Mouse (Mus musculus) lung, postnatal 4 days (tissue): ENCODE results near the gene Wnk2.

Source experiments
- DNase-seq, 2 experiments: peaks; one replicate each; pipeline ENCODE4 v3.0.0; 2021

Gene Wnk2

DNA sequence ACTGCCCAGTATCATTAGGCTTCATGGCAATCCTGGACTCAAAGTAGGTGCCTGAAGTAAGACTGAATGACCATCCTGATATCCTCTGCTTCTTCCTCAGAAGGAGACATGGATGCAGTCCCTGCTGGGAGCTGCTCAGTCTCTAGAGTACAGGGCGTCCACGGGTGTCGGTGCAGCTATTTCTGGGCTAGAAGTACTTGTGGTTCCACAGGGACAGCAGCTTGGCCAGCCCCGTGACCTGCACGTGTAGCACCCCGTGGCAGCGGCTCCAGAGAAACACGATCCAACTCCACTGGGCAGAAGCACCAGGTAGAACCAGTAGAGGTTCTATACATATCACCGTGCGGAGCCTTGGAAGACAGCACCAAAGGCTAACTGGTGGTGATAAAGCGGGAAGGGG is 13.3 kb downstream of the Wnk2 start:
- DNase-seq = no peak

DNA sequence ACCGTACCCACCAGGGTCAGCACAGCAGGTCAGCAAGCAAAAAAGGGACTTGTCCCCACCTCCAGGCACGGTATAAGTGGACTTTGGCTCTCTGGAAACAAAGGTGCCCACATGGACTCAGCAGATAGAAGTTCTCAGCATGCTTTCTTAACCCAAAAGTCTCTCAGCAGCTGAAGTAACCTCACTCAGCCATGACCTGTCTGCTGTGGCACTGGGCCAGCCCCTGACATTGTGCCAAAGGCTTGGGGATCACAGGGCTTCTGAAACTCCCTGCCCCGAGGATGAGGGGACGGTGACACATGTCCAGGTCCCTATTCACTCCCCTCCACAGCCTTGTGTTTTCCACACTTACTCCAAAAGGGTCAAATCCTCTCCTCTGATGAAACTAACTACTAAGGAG is 14.7 kb downstream of the Wnk2 start:
- DNase-seq = no peak

DNA sequence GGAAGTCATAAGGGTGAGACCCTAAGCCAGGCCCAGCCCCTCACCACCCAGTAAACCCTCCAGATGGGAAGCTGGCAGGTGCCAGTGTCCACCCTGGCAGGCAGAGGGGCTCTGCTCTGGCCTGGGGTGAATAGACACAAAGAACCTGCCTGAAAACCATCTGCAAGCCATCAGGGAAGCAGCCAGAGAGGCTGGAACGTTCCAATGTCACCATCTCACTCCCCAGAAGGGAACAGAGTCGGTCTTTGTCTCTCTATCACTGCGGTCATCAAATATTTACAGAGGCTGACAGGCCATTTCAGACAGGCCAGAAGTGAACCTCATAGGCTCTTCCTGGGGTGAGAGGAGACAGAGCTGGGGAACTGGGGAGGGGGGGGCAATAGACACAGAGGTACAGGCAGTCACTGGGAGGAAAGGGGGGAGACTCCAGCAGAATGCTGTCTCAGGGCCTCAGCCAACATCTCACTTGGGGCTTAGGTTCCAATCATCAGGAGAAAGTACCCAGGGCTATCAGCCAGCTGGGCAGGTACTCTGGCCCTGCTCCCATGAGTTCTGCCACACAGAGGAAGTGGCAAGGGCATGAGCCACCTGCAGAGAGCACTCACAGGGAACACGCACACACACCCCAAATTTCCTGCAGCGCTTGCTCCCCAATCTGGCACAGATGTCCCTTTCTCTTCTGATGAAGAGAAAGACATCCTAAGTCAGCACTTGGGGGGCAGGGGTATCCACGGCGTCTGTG is 15.7 kb downstream of the Wnk2 start:
- DNase-seq = no peak

DNA sequence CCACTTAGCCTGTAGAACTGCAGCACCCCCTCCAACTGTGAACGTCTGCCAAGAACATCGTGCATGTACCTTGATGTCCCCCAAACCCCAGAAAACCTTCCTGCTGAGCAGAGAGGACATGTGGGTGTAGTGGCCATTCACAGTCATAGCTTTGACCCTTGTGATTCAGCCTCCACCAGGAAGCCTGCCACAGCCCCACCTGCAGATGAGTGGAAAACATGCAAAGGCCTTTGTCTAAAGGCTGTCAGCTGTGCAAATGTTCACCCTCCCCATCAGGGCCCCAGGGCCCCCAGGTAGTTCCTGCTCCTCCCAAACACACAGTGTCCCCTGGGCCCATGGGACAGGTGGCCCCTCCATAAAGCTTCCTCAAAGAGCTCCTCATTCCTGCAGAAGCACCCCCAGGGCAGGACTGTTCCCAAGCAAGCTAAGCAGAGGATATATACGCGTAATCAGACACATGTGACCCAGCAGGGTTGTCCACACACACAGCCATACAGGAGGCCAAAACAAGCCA is 16.4 kb downstream of the Wnk2 start:
- no peak for DNase-seq

DNA sequence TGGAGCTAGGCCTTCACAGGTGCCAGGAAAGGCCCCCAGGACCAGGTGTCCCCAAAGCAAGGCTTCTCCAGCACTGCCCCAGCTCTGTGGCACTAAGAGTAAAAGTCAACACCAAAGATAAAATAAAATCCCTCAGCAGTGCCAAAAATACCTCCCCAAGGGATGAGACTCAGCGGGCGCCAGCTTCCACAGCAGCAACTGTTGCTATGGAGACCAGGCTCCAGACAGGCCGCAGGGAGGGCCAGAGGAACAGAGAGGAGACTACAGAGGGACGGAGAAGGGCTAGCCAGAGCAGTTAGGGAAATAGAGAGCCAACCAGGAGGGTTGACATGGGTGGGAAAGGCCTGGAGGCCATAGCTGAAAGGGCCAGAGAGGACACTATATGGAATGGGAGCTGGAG is 18.0 kb downstream of the Wnk2 start:
- no peak for DNase-seq

DNA sequence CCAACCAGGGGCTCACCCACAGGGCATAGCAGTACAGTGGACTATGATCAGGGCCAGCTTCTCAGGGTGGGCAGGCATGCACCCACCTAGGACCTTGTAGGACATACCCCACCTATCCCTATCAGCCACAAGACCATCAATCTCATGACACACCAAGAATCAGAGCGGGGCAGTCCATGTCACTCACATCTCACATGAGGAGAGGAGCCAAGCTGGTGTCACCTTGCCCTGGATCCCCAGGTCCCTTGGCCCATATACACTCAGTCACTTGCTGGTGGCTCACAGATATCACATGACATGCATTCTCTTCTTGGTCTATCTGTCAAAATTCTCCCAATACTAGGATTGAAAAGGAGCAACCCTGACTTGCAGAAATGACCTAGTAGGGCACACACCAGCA is 18.7 kb downstream of the Wnk2 start:
- DNase-seq = no peak

DNA sequence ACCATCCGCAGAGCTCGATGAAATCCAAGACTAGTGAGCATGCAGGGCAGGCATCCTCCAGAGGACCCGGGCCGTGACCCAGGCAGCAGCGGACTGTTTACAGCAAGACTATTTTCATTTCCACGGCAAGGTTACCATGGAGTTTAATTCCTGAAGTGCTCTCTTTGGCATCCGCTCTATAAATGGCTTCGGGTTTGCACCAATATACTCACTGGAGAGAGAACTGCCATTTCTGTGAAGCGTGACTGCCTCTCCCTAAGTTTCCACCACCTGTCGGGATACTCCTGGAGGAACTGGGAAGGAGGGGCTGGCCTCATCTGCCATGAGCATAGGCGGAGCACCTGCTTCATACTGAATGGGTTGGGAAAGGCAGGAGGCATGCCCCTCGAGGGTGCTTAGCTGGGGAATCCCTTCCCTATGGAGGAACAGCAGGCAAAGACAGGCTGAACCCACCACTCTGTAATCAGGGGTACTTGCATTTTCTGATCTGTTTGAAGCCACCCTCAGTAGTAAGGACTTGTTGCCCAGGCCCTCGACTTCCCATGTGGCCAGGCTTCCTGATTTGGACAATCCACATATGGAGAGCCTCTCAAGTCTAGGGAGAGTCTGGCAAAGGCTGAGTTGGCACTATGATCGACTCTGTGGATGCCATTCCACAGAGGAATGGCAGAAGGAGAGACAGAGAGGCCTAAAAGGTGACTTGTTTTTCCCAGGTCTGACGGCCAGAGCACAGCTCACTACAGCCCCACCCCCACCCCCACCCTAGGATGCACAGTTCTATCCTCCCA is 19.8 kb downstream of the Wnk2 start:
- no peak for DNase-seq

DNA sequence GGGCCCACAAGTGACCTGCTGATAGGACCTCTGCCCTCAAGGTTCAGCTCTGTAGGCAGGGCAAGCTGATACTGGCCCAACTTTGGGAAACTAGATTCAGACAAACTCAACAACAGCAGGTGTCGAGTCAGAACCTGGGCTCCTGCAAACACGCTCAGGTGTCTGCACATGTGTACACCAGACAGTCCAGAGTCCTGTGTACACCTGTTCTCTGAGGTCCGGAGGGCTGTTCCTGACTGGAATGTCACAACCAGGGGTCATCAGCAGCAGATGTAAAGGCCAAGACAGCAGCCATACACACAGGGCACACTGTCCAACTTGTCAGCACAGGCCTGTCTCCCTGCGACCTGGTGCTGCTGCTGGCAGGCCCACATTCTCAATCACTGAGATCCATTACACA is 25.7 kb downstream of the Wnk2 start:
- no peak for DNase-seq

DNA sequence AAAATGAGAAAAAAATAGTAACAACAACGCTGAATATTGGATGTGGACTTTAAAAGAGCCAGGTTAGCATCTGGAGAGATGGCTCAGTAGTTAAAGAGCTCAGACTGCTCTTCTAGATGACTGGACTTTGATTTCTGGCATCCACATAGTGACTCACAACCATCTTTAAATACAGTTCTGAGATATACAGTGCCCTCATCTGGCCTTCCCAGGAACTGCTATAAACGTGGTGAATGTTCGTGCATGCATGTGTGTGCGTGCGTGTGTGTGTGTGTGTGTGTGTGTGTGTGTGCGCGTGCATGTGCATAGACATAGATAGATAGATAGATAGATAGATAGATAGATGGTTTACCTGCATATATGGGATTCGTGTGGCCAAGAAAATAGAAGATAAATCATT is 30.3 kb downstream of the Wnk2 start:
- DNase-seq = no peak

DNA sequence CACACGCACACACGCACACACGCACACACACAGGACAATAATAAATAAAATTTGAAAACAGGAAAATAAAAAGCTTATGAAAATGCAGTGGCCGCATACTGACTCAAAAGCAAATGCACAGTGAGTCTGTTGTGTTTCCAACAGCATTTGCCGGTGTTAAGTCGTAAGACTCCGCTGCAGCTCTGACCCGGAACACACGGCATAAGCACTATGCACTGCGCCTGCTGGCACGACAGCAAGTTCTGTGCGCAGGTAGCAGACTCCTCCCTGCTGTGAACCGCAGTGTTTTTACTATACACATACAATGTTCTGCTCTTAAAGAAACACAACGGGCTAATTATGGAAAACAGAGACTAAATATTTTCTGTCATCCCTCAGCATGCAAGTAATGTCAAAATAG is 32.9 kb downstream of the Wnk2 start:
- no peak for DNase-seq

DNA sequence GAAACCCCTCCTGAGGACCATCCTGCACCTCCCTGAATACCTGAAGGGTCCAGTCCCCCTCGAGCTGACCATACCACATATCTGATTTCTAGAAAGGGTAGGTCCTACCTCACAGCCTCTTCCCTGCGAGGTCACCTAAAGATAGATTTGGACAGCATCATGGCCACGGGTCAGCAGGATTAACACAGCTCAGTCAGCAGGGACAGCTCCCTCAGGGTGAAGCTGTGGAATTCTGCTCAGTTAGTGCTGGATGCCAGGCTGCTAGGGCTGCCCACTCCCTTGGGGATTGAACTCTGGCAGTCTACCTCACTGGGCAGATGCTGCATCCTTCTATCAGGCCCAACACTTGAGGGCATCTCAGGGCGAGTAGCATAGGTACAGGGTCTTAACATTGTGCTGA is 33.7 kb downstream of the Wnk2 start:
- DNase-seq = no peak

DNA sequence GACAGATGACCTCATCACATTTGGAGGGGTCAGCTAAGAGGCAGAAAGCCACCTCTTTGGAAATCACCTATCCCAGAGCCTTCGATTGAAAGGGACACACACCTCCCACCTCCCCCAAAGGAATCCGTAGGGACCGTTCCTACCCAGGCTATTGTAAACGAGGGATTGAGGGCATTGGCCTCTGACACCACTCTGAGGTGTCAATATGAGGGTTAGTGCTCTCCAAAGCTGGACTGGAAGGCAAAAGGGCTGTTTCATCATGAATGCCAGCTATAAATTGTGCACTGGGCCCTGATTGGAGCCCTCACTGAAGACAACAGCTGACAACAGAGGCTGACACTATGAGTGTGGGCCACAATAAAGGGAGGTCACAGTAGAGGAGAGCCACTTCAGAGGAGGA is 34.5 kb downstream of the Wnk2 start:
- DNase-seq = no peak

DNA sequence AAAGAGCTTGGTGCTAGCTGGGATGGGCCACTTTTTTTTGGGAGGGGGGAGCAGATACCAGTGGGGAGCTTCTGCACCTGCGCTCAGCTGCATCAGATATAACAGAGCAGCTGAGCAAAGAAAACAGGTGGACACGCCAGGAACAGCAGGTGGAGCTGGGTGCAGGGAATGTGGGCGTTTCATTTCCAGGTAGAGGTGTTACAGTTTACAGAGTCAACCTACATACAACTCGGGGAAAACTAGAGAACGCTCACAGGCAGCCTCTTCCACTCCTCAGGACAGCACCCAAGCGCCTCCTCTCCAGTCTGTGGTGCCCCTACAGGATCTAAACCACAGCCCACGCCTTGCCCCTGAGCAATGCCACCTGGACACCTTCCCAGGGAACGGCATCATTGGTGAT is 35.2 kb downstream of the Wnk2 start:
- no peak for DNase-seq

DNA sequence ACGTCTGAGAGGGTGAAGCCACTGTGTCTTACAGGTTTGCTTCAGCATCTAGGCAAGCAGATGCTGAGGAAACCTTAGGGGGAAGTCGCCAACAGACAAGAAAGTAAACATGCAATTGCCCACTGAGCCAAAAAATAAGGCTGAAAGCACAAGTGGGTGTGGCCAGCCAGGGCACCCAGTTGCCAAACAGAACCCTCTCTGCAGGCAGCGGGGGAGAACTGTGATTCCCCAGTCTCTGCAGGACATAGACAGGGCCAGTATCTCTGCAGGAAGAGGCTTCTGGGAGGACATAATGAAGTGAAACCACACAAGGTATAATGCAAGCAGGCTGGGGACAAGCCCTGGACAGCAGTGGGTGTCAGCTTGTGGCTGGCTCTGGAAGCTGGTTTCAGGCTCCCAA is 38.1 kb downstream of the Wnk2 start:
- no peak for DNase-seq

DNA sequence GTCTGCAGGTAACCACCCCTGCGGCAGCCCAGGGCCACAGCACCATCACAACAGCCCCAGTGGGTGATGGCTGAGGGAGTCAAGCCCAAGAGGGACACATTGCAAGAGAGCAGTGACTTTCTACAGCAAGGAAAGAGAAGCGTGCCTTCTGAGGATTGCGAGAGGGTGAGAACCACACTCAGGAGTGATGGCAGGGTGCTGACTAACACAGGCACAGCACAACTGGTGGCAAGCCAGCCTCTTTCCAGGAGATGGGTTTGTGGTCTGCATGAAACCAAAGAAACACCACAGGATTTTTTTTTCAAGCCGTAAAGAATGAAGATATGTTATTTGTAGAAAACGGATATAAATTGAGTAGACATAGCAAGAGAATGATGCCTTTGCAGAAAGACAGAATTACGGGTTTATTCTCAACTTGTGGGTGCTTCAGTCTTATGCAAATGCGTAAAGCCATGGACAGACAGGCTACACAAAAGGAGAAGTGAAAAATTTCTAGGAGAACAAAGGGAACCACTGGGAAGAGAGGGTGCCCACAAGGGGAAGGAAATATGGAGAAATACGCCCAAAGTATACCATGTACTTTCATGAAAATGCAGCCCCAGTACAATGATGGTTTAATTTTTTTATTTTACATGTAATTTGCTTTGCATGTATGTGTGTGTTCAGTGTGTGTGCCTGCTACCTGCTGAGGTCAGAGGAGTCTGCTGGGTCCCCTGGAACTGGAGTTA is 39.5 kb downstream of the Wnk2 start:
- DNase-seq = no peak

DNA sequence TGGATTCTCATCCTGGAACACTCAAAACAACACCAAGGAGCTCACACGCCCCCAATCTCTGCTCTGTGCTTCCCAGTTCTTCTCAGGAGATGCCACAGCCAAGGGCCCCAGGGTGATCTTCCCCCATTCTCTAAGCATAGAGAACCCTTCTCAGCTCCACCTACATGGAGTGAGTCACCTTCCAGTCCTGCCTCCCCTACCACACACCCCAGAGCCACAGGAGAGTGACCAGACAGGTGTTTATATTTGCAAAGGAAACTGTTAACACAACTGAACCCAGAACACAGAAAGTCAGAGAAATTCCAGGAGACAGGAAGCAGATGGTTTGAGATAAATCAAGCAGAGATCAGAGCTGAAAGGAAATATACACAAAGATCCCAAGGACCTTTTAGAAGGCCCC is 43.9 kb downstream of the Wnk2 start:
- no peak for DNase-seq

DNA sequence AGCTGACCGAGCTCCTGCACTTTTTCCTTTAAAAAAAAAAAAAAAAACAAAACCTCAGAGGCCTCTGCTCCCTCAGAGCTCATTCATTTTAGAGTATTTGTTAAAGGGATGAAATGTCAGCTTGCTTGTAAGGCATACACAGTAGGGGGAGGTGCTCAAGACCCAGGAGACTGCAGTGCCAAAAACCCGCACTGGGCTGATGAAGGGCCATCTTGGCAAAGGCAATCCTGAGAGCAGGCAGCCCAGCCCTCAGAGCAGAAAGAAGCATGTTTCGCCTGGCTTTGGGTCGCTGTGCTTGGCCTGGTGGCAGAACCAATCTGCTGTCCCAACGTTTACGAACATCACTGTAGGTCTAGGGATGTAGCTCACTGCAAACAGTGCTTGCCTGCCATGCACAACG is 44.6 kb downstream of the Wnk2 start:
- DNase-seq = no peak

DNA sequence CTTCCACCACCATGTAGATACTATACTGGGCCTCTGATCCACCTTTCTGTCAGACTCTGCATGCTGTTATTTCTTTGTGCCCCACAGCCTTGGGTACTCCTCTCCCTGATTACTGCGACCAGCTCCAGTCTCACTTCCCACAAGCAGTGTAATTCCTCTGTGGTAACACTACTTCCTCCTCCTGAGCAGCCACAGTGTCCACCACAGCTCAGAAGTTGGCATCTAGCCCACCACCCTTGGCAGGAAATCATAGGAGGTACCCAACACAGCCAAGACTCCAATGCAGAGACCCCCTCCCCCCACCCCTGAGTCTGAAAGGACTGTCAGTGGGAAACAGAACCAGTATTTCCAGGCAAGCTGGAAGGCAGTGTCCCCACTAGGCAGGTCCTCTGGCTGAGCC is 47.4 kb downstream of the Wnk2 start:
- peak; percentile 84 to 85 for DNase-seq

DNA sequence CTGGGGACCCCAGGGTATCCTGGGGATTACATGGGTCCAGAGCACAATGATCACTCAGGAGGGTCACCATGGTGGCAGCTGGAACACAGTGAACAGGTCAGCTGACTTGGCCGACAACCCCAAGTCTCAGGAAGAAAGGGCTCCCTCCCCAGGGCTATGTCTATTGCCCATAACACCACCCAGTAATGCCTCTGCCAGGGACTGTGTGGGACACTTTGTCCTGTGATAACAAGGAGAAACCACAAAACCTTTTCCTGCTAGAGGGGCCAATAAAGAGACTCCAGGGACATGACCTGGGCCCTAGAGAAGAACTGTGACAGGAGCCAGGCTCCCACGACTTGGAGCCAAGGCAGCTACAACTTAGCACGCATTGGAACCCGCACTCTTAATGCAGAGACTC is 51.0 kb downstream of the Wnk2 start:
- no peak for DNase-seq

DNA sequence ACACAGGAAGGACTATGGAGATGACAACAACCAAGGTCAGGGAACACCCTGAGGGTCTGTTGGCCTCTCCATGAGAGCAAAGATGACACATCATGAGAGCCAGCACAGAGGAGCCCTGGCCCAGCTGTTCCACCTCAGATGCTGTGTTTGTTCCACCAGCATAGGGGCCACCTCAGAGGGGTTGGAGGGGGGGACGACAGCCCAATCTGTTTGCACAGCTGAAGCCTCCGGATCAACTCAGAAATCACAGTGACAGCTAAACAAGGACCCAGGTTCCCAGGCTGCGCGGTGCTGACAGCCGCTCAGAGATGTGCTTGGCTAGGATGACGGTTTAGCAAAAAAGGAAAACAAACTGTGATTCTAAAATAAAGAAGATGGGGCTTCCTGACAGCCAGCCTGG is 53.1 kb downstream of the Wnk2 start:
- DNase-seq = no peak

DNA sequence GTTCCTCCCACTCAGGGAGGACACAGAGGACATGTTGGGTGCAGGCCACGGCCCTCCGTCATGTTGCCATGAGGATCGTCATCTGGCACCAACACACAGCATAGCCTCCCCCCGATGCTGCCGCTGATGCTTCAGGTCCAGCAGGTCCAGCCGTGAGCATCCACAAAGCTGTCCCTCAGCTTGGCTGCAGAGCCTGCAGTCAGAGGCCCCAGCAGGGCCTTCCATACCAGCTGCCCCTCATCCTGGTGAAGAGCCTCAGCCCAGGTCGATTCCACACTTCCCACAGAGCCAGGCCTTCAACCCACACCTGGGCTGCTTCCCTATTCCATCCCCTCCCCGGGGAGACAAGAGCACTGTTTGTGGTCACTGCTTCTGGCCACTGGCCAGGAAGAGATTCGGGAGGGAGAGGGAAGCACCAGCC is 54.3 kb downstream of the Wnk2 start:
- no peak for DNase-seq

DNA sequence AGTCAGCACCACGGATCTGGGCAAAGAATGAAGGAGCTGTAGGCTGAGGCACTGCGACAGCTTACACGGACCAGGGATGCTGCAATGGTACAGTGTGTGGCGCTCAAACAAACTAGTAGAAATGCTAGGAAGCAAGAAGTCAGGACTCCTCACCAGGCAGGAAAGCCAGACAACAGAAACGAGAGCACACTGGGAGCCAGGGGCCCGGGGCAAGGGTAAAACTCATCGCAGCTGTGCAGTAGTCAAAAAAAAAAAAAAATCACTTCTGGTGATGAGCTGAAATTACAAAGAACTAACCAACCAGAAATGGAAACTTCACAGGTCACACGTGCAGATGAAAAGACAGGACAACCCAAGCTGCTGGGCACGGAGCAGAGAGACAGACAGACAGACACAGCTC is 55.2 kb downstream of the Wnk2 start:
- no peak for DNase-seq

DNA sequence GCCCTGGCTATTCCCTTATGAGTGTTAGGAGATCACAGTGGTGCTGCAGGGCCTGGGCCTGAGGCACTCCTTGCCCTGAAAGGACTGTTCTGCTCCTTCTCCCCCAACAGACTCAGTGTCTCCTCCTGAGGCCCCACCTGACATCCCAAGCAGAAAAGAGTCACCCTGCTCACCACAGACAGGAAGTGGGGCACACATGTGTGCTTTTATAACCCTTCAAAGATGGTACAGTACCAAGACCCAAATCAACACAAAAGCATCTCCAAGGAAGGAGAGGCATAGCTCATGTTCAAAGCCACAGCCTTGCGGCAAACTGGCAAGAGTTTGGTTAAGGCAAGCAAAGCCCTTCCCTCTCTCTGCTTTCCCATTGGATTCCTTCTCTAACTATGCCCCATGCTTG is 57.6 kb downstream of the Wnk2 start:
- DNase-seq = no peak

DNA sequence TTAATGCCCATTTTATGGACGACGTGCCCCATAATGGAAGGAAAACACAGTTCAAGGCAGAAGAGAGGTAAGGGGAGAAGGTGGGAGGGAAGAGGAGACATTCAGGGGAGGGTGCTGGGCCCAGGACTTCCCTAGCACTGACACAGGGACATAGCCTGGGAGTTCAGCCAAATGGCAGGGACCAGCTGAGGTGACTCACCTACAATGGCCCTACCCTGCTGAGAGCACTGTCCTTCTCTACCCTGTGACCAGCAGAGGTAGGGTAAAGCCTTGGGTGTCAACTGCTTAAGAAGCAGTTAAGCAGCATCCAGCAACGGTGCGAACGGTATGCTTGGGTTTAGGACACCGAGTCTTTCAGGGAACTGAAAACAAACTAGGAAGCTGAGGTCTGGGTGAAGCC is 58.9 kb downstream of the Wnk2 start:
- no peak for DNase-seq
